Comparison of ENCODE assay signal across 17 mouse cellular contexts in the genomic region with DNA sequence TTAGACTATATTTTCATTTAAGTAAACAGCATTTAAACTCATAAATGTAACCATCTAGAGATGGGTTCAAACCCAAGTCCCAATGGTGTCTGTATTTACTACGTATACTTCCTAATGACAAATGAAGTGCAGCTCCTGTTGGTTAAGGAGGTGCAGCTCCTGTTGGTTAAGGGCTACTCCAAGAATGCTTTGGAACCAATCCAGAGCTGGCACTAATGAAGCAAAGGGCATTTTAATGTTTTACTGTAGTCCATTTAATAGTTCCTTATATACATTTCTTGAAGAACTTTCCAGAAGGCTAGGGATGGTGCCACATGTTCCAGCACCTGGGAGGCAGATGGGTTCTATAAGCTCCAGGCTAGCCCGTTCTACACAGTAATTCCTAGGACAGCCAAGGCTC.
"Had no signal": no experiment of that assay in that cellular context is flagged by ENCODE, and none has a peak within 500 bp of the region (broad histone marks: within the 10 kb centered on the region; RNA-seq: fewer than 3 reads in every experiment).

No protein-coding gene starts in this region.

- H3K27ac ChIP-seq: intestine, embryonic 15.5 days; kidney, postnatal 0 days; left cerebral cortex, adult 2 months; liver, embryonic 13.5 days; midbrain, embryonic 10.5 days; midbrain, embryonic 13.5 days; neural tube, embryonic 13.5 days; stomach, embryonic 15.5 days had no signal

- H3K4me2 ChIP-seq: intestine, embryonic 15.5 days; liver, embryonic 13.5 days; midbrain, embryonic 13.5 days; neural tube, embryonic 13.5 days; stomach, embryonic 15.5 days had no signal

- H3K9me3 ChIP-seq: intestine, embryonic 15.5 days; liver, embryonic 13.5 days; megakaryocyte, embryonic 14.5 days; midbrain, embryonic 10.5 days; midbrain, embryonic 13.5 days; neural tube, embryonic 13.5 days; stomach, embryonic 15.5 days had no signal

- DNase-seq: layer of hippocampus, postnatal 36 days; liver, embryonic 13.5 days; lung, adult 2 months; retina, postnatal 1 day; right cerebral cortex, postnatal 25 days; spleen, adult 18-20 months; thymus, postnatal 25 days had no signal

- ATAC-seq: intestine, embryonic 15.5 days; midbrain, embryonic 13.5 days; midbrain, embryonic 16.5 days had no signal

- H3K4me3 ChIP-seq: intestine, embryonic 15.5 days; left cerebral cortex, adult 2 months; liver, embryonic 13.5 days; megakaryocyte, embryonic 14.5 days; midbrain, embryonic 10.5 days; midbrain, embryonic 13.5 days; myocyte; neural tube, embryonic 13.5 days; stomach, embryonic 15.5 days had no signal

- H3K27me3 ChIP-seq: intestine, embryonic 15.5 days; liver, embryonic 13.5 days; megakaryocyte, embryonic 14.5 days; midbrain, embryonic 13.5 days; neural tube, embryonic 13.5 days; stomach, embryonic 15.5 days had no signal

- H3K9ac ChIP-seq: intestine, embryonic 15.5 days; liver, embryonic 13.5 days; midbrain, embryonic 13.5 days; neural tube, embryonic 13.5 days; stomach, embryonic 15.5 days had no signal

- H3K36me3 ChIP-seq: intestine, embryonic 15.5 days; liver, embryonic 13.5 days; midbrain, embryonic 10.5 days; midbrain, embryonic 13.5 days; neural tube, embryonic 13.5 days; stomach, embryonic 15.5 days had no signal

- H3K4me1 ChIP-seq: intestine, embryonic 15.5 days; liver, embryonic 13.5 days; megakaryocyte, embryonic 14.5 days; midbrain, embryonic 10.5 days; midbrain, embryonic 13.5 days; neural tube, embryonic 13.5 days; stomach, embryonic 15.5 days had no signal
